Mouse (Mus musculus) lung, embryonic 14.5 days (tissue): ENCODE results near the gene Kdelc2. TPM values are rescaled to one million over a fixed set of nuclear protein-coding genes. Genes with fewer than 3 reads are reported as not detected.

Experiments
- ATAC-seq: fragments of 200-750 bp; cut with Nextera tagmentation; 2 replicates; pipeline ENCODE4 v1.8.0; 2017; ENCODE audit warnings: mild to moderate bottlenecking, moderate TSS enrichment, moderate library complexity; ENCODE audit not compliant: insufficient read depth
- DNase-seq: peaks from one replicate; pipeline ENCODE4 v3.0.0-alpha.2; 2015
- H3K27ac ChIP-seq: fragments of 300-500 bp; sonication (generic); 2 replicates; pipeline ENCODE4 v1.5.1; 2014; ENCODE audit warnings: low read depth, mild to moderate bottlenecking, moderate library complexity
- H3K27me3 ChIP-seq: fragments of 300-500 bp; sonication (generic); 2 replicates; pipeline ENCODE4 v1.6.1; 2014; ENCODE audit warnings: low read length, control low read depth; ENCODE audit not compliant: insufficient read depth
- H3K36me3 ChIP-seq: fragments of 300-500 bp; sonication (generic); 2 replicates; pipeline ENCODE4 v1.6.1; 2014; ENCODE audit warnings: control low read depth; ENCODE audit not compliant: insufficient read depth
- H3K4me1 ChIP-seq: fragments of 300-500 bp; sonication (generic); 2 replicates; pipeline ENCODE4 v1.6.1; 2014; ENCODE audit warnings: antibody characterized with exemption, control low read depth; ENCODE audit not compliant: insufficient read depth
- H3K4me2 ChIP-seq: fragments of 300-500 bp; sonication (generic); 2 replicates; pipeline ENCODE4 v1.6.1; 2014; ENCODE audit warnings: mild to moderate bottlenecking
- H3K4me3 ChIP-seq: fragments of 300-500 bp; sonication (generic); 2 replicates; pipeline ENCODE4 v1.5.1; 2014; ENCODE audit warnings: low read depth, low read length
- H3K9ac ChIP-seq: fragments of 300-500 bp; sonication (generic); 2 replicates; pipeline ENCODE4 v1.6.1; 2014
- H3K9me3 ChIP-seq: fragments of 300-500 bp; sonication (generic); 2 replicates; pipeline ENCODE4 v1.6.1; 2016; ENCODE audit warnings: low read depth, low read length, control low read depth
- CTCF ChIP-seq: IDR thresholded peaks from 2 replicates; pipeline ENCODE4 v1.5.1; 2016; ENCODE audit warnings: antibody characterized with exemption, low read depth
- WGBS: fragments of 180-500 bp; shearing (Covaris S2); extraction: QIAGEN DNeasy Blood & Tissue Kit; methylation state at CpG from one replicate; pipeline ENCODE4 v1.1.7; 2014; 5-methylcytosine and 5-hydroxymethylcytosine counted together
- polyA plus RNA-seq: library from polyadenylated mRNA; unstranded; fragments of >200 nt; fragmentation: Nextera tagmentation; extraction: Ambion mirVana; gene quantifications from 2 replicates; pipeline ENCODE4 v1.2.1, GENCODE M21; 2014

The Kdelc2 gene
- polyA plus RNA-seq, 1 experiment from 2014 or later: 43.5 TPM

GRCm38 (mm10) chr9:53344646-53345432 is 39.0 kb upstream of the Kdelc2 start:
- Histone ChIP-seq H3K36me3 (no peaks in the 10 kb centered on the region), H3K4me1 (no peaks in the 10 kb centered on the region), H3K27ac (no peak overlapping the region), H3K9me3 (no peaks in the 10 kb centered on the region), H3K4me2 (no peak overlapping the region), H3K4me3 (no peak overlapping the region), H3K27me3 (peaks cover 7% of the 10 kb centered on the region), H3K9ac (no peak overlapping the region)
- 89% methylated on average over 9 of the region's 9 CpGs for WGBS
- no peak for TF ChIP-seq CTCF
- no peak for ATAC-seq
- DNase-seq: no peak

- Histone ChIP-seq H3K9ac (no peak overlapping the region), H3K9me3 (peaks cover 5% of the 10 kb centered on the region; the same call in 1 of the 2 replicates), H3K27ac (no peak overlapping the region), H3K4me3 (no peak overlapping the region), H3K4me2 (no peak overlapping the region), H3K27me3 (peaks cover 7% of the 10 kb centered on the region), H3K4me1 (no peaks in the 10 kb centered on the region), H3K36me3 (no peaks in the 10 kb centered on the region)
- TF ChIP-seq CTCF: no peak
- no peak for ATAC-seq
- DNase-seq: no peak
- WGBS: 75% methylated on average over 3 of the region's 3 CpGs
Measured at GRCm38 (mm10) chr9:53345728-53346127, 38.1 kb upstream of the Kdelc2 start.

GRCm38 (mm10) chr9:53346402-53346801 is 37.4 kb upstream of the Kdelc2 start:
- Histone ChIP-seq H3K36me3 (no peaks in the 10 kb centered on the region), H3K27ac (no peak overlapping the region), H3K9me3 (peaks cover 8% of the 10 kb centered on the region; the same call in 1 of the 2 replicates), H3K4me3 (no peak overlapping the region), H3K9ac (no peak overlapping the region), H3K27me3 (no peaks in the 10 kb centered on the region), H3K4me1 (no peaks in the 10 kb centered on the region), H3K4me2 (no peak overlapping the region)
- TF ChIP-seq CTCF: no peak
- DNase-seq (no peak), ATAC-seq (no peak)
- 54% methylated on average over 6 of the region's 6 CpGs for WGBS

GRCm38 (mm10) chr9:53349211-53349610 is 34.6 kb upstream of the Kdelc2 start:
- Histone ChIP-seq H3K27ac (no peak overlapping the region), H3K4me1 (no peaks in the 10 kb centered on the region), H3K4me2 (no peak overlapping the region), H3K27me3 (no peaks in the 10 kb centered on the region), H3K9me3 (peaks cover 8% of the 10 kb centered on the region; the same call in 1 of the 2 replicates), H3K9ac (no peak overlapping the region), H3K4me3 (no peak overlapping the region), H3K36me3 (no peaks in the 10 kb centered on the region)
- ATAC-seq (no peak), DNase-seq (no peak)
- TF ChIP-seq CTCF: no peak
- 75% methylated on average over 1 of the region's 1 CpGs for WGBS

GRCm38 (mm10) chr9:53350331-53350730 is 33.5 kb upstream of the Kdelc2 start:
- DNase-seq (no peak), ATAC-seq (no peak)
- TF ChIP-seq CTCF: no peak
- H3K36me3 ChIP-seq: no peaks in the 10 kb centered on the region
- WGBS: 79% methylated on average over 2 of the region's 2 CpGs
- no peak overlapping the region for H3K4me3 ChIP-seq
- H3K9ac ChIP-seq: no peak overlapping the region
- H3K27me3 ChIP-seq: no peaks in the 10 kb centered on the region
- H3K4me1 ChIP-seq: no peaks in the 10 kb centered on the region
- no peak overlapping the region for H3K27ac ChIP-seq
- no peak overlapping the region for H3K4me2 ChIP-seq
- H3K9me3 ChIP-seq: peaks cover 8% of the 10 kb centered on the region; the same call in 1 of the 2 replicates

DNA sequence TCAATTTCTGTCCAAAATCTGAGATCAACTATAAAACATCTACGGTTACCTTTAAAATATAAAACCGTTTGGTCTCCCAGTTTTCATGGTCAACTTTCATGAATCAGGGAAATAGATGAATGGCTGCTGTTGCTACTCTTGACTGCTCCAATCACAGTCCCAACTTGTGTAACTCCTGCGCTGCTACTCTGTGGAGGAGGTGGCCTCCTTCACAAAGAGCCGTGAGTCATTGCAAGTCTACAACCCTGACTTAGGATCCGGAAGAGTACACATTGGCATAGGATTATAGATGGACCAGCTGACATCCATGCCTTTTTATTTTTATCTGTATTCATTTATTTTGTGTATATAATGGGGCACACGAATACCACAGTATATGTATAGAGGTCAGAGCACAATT is 31.9 kb upstream of the Kdelc2 start:
- Histone ChIP-seq H3K36me3 (no peaks in the 10 kb centered on the region), H3K27me3 (no peaks in the 10 kb centered on the region), H3K4me3 (no peak overlapping the region), H3K9me3 (peaks cover 8% of the 10 kb centered on the region; the same call in 1 of the 2 replicates), H3K4me1 (no peaks in the 10 kb centered on the region), H3K9ac (no peak overlapping the region), H3K4me2 (no peak overlapping the region), H3K27ac (no peak overlapping the region)
- 81% methylated on average over 6 of the region's 6 CpGs for WGBS
- no peak for DNase-seq
- ATAC-seq: no peak
- TF ChIP-seq CTCF: no peak

DNA sequence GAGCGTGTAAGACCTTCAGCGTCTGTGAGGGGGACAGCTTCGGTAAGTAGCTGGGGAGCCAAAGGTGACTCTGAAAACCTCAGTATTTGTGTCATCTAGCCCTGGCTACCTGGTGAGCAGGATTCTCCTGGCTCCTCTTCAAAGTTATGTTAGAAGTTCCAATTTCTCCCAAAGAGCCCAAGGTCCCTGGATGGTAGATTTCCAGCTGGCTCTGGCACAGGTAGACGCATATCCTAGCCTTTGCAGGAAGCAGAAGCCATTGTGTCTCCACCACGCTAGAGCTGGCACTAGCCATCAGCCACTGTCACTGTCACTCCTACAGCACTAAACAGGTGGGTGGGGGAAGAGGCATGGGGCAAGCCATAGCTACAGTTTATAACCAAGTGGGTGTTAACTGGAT is 30.7 kb upstream of the Kdelc2 start:
- Histone ChIP-seq H3K9ac (no peak overlapping the region), H3K9me3 (peaks cover 8% of the 10 kb centered on the region; the same call in 1 of the 2 replicates), H3K27ac (no peak overlapping the region), H3K4me1 (no peaks in the 10 kb centered on the region), H3K4me3 (no peak overlapping the region), H3K36me3 (no peaks in the 10 kb centered on the region), H3K27me3 (no peaks in the 10 kb centered on the region), H3K4me2 (no peak overlapping the region)
- DNase-seq: no peak
- no peak for ATAC-seq
- TF ChIP-seq CTCF: no peak
- 86% methylated on average over 5 of the region's 5 CpGs for WGBS
